Mouse (Mus musculus) heart, embryonic 12.5 days (tissue): ENCODE results near the gene Olfr1283. TPM values are rescaled to one million over a fixed set of nuclear protein-coding genes. Genes with fewer than 3 reads are reported as not detected.
"Not testable (repeated sequence)": the region's sequence is repeated elsewhere in the genome, so short reads cannot be mapped to it uniquely, and the experiment has no call there.

ENCODE experiments used
- ATAC-seq: fragments of 200-750 bp; cut with Nextera tagmentation; 2 replicates; pipeline ENCODE4 v1.8.0; 2017; ENCODE audit warnings: moderate TSS enrichment, moderate library complexity; ENCODE audit not compliant: insufficient number of reproducible peaks, low FRiP score
- H3K27ac ChIP-seq: fragments of 300-500 bp; sonication (generic); 2 replicates; pipeline ENCODE4 v1.5.1; 2016; ENCODE audit warnings: mild to moderate bottlenecking, moderate library complexity; ENCODE audit not compliant: poor library complexity, severe bottlenecking
- H3K27me3 ChIP-seq: fragments of 300-500 bp; sonication (generic); replicated peaks from 2 replicates; pipeline ENCODE4 v1.6.1; 2016; ENCODE audit warnings: mild to moderate bottlenecking, moderate library complexity
- H3K36me3 ChIP-seq: fragments of 300-500 bp; sonication (generic); 2 replicates; pipeline ENCODE4 v1.6.1; 2016; ENCODE audit warnings: mild to moderate bottlenecking, moderate library complexity
- H3K4me1 ChIP-seq: fragments of 300-500 bp; sonication (generic); replicated peaks from 2 replicates; pipeline ENCODE4 v1.6.1; 2016; ENCODE audit warnings: mild to moderate bottlenecking
- H3K4me2 ChIP-seq: fragments of 300-500 bp; sonication (generic); 2 replicates; pipeline ENCODE4 v1.6.1; 2016; ENCODE audit warnings: mild to moderate bottlenecking, moderate library complexity
- H3K4me3 ChIP-seq: fragments of 300-500 bp; sonication (generic); 2 replicates; pipeline ENCODE4 v1.5.1; 2016; ENCODE audit warnings: mild to moderate bottlenecking
- H3K9ac ChIP-seq: fragments of 300-500 bp; sonication (generic); 2 replicates; pipeline ENCODE4 v1.6.1; 2016; ENCODE audit warnings: mild to moderate bottlenecking, moderate library complexity
- H3K9me3 ChIP-seq: fragments of 300-500 bp; sonication (generic); replicated peaks from 2 replicates; pipeline ENCODE4 v1.6.1; 2016; ENCODE audit warnings: mild to moderate bottlenecking, moderate library complexity
- WGBS: fragments of 180-500 bp; shearing (Covaris S2); methylation state at CpG from one replicate; pipeline ENCODE4 v1.1.7; 2016; 5-methylcytosine and 5-hydroxymethylcytosine counted together
- polyA plus RNA-seq: library from polyadenylated mRNA; unstranded; fragments of >200 nt; fragmentation: Nextera tagmentation; extraction: Ambion mirVana; gene quantifications from 2 replicates; pipeline ENCODE4 v1.2.1, GENCODE M21; 2016

Olfr1283 gene
- polyA plus RNA-seq: not detected in 2 replicates

GRCm38 (mm10) chr2:111366490-111366889, at the start of gene Olfr1283:
TSS of gene Olfr1283 (plus strand) at chr2:111366790.
- no peak within 1 kb of the TSS for H3K9ac ChIP-seq
- no peak within 1 kb of the TSS for H3K4me3 ChIP-seq
- 69% methylated on average over 2 of the region's 2 CpGs for WGBS
- no peaks in the 10 kb centered on the region for H3K4me1 ChIP-seq
- H3K36me3 ChIP-seq: no peaks in the 10 kb centered on the region
- H3K27me3 ChIP-seq: no peaks in the 10 kb centered on the region
- no peak within 1 kb of the TSS for H3K4me2 ChIP-seq
- no peak for ATAC-seq
- H3K9me3 ChIP-seq: no peaks in the 10 kb centered on the region; the same call in 1 of the 2 replicates
- H3K27ac ChIP-seq: no peak within 1 kb of the TSS

DNA sequence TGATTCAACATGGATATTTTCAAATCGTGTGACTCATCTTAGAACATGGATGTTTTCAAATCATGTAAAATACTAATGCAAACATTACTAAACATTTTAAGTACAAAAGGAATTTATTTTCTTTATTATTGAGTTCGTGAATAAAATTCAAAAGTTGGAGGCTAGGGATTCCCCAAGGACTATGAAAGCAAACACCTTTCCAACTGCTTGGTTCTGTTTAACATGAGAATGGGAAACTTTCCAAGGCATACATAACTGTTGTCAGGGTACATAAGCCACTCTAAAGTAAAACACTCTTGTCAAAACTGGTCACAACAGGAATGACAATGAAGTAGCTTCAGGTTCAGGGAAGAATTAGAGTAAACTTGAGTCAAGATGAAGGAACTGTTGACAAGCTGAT, 40.4 kb upstream of the Olfr1283 start, which contains the start of gene Olfr1281:
Gene Olfr1281 (plus strand): TSS at position 301 of the 400 bp plus-strand sequence.
- 61% methylated on average over 2 of the region's 2 CpGs for WGBS
- Histone ChIP-seq H3K9me3 (no peaks in the 10 kb centered on the region), H3K9ac (no peak within 1 kb of the TSS), H3K4me1 (no peaks in the 10 kb centered on the region), H3K27me3 (no peaks in the 10 kb centered on the region), H3K4me3 (no peak within 1 kb of the TSS), H3K36me3 (no peaks in the 10 kb centered on the region), H3K4me2 (no peak within 1 kb of the TSS), H3K27ac (no peak within 1 kb of the TSS)
- no peak for ATAC-seq

DNA sequence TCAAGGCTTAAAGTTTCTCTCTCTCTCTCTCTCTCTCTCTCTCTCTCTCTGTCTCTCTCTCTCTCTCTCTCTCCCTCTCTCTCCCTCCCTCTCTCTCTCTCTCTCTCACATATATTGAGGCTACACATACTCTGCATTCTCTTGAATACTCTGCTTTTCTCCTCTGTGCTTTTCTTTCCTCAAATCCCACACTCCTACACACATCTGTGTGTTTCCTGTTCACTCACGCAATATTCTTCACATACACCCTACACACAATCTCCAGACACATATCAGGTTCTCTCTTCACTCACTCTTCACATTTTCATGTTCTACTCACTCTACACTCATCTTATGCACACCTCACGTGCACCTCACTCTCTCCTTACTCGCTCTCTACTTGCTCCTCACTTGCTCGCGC, 32.9 kb upstream of the Olfr1283 start:
- H3K36me3 ChIP-seq, H3K4me2 ChIP-seq, H3K9ac ChIP-seq, H3K4me3 ChIP-seq, H3K4me1 ChIP-seq, ATAC-seq, H3K9me3 ChIP-seq, H3K27me3 ChIP-seq, H3K27ac ChIP-seq: not testable (repeated sequence)
- WGBS: 76% methylated on average over 5 of the region's 5 CpGs

GRCm38 (mm10) chr2:111335976-111336375, 30.6 kb upstream of the Olfr1283 start, which contains the start of gene Olfr1282:
TSS of gene Olfr1282 (minus strand) at chr2:111336076.
- WGBS: 61% methylated on average over 2 of the region's 2 CpGs
- Histone ChIP-seq H3K9ac (no peak within 1 kb of the TSS), H3K4me2 (no peak within 1 kb of the TSS), H3K4me3 (no peak within 1 kb of the TSS), H3K9me3 (no peaks in the 10 kb centered on the region), H3K36me3 (no peaks in the 10 kb centered on the region), H3K27ac (no peak within 1 kb of the TSS), H3K4me1 (no peaks in the 10 kb centered on the region), H3K27me3 (no peaks in the 10 kb centered on the region)
- no peak for ATAC-seq

DNA sequence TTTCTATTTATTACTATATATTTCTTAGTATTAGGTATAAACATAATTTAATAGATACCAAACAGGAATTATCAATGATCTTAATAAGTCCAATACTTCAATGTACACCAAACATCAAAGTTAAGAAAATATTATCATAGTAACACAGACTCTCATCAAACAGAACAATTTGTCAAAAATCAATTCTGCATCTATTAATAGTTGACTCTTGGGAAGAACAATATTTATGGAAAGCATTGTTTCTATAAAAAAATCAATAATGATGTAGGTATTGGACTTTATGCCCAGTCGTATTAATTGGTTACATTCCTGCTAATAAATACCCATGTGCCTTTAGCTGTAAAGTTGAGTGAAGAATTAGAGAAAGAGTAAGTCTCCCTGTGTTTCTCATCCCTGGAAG, 8.6 kb downstream of the Olfr1283 start, which contains the start of gene Olfr1284:
Gene Olfr1284 (plus strand): TSS at position 301 of the 400 bp plus-strand sequence.
- no peak within 1 kb of the TSS for H3K4me3 ChIP-seq
- WGBS: 84% methylated on average over 1 of the region's 1 CpGs
- ATAC-seq: no peak

More for the DNA sequence above, 8.6 kb downstream of the Olfr1283 start, which contains the start of gene Olfr1284:
- H3K36me3 ChIP-seq: no peaks in the 10 kb centered on the region
- H3K4me2 ChIP-seq: no peak within 1 kb of the TSS
- H3K27ac ChIP-seq: no peak within 1 kb of the TSS
- H3K9ac ChIP-seq: no peak within 1 kb of the TSS
- no peaks in the 10 kb centered on the region for H3K27me3 ChIP-seq
- no peaks in the 10 kb centered on the region for H3K9me3 ChIP-seq
- no peaks in the 10 kb centered on the region for H3K4me1 ChIP-seq

Other genes starting within 250 kb of the Olfr1283 start
- not detected in 2 replicates for gene Gm15130, start 213.9 kb upstream of the Olfr1283 start, polyA plus RNA-seq
- gene 4930430A15Rik, start 137.2 kb upstream of the Olfr1283 start, polyA plus RNA-seq: not detected in 2 replicates
- not detected in 2 replicates for gene Olfr1275, start 131.5 kb upstream of the Olfr1283 start, polyA plus RNA-seq
- gene Olfr1276, start 112.3 kb upstream of the Olfr1283 start, polyA plus RNA-seq: not detected in 2 replicates
- not detected in 2 replicates for gene Olfr1277, start 92.7 kb upstream of the Olfr1283 start, polyA plus RNA-seq
- gene Olfr1278, start 76.7 kb upstream of the Olfr1283 start, polyA plus RNA-seq: not detected in 2 replicates
- not detected in 2 replicates for gene Olfr1279, start 66.2 kb upstream of the Olfr1283 start, polyA plus RNA-seq
- gene Olfr1280, start 52.8 kb upstream of the Olfr1283 start, polyA plus RNA-seq: not detected in 2 replicates
- gene Olfr1281, start 40.3 kb upstream of the Olfr1283 start, polyA plus RNA-seq: not detected in 2 replicates
- gene Olfr1282, start 30.7 kb upstream of the Olfr1283 start, polyA plus RNA-seq: not detected in 2 replicates
- not detected in 2 replicates for gene Olfr1284, start 8.7 kb downstream of the Olfr1283 start, polyA plus RNA-seq
- not detected in 2 replicates for gene Olfr1286, start 56.3 kb downstream of the Olfr1283 start, polyA plus RNA-seq
- not detected in 2 replicates for gene Olfr1287, start 82.4 kb downstream of the Olfr1283 start, polyA plus RNA-seq
- not detected in 2 replicates for gene Olfr1288, start 107.3 kb downstream of the Olfr1283 start, polyA plus RNA-seq
- not detected in 2 replicates for gene Olfr1289, start 114.0 kb downstream of the Olfr1283 start, polyA plus RNA-seq
- 0.09 and 0.33 TPM in 2 replicates for gene Olfr1290, start 127.0 kb downstream of the Olfr1283 start, polyA plus RNA-seq
- not detected in 2 replicates for gene Olfr1291-ps1, start 130.4 kb downstream of the Olfr1283 start, polyA plus RNA-seq
- not detected in 2 replicates for gene Olfr1293-ps, start 158.4 kb downstream of the Olfr1283 start, polyA plus RNA-seq
- gene Olfr1294, start 173.5 kb downstream of the Olfr1283 start, polyA plus RNA-seq: not detected in 2 replicates
- not detected in 2 replicates for gene Olfr1295, start 202.9 kb downstream of the Olfr1283 start, polyA plus RNA-seq